Mouse (Mus musculus) ES-Bruce4 (cell line): ENCODE data around the gene Dpp8.
"Not testable (repeated sequence)": the region's sequence is repeated elsewhere in the genome, so short reads cannot be mapped to it uniquely, and the experiment has no call there.

ENCODE experiments used
- EP300 ChIP-seq: IDR thresholded peaks from 2 replicates; pipeline ENCODE4 v1.6.1; 2011; ENCODE audit warnings: low read depth, low read length; ENCODE audit not compliant: insufficient read depth
- POLR2A ChIP-seq: IDR thresholded peaks from one replicate; pipeline ENCODE4 v1.8.1; 2011; ENCODE audit warnings: low read length; ENCODE audit not compliant: insufficient read depth

DNA sequence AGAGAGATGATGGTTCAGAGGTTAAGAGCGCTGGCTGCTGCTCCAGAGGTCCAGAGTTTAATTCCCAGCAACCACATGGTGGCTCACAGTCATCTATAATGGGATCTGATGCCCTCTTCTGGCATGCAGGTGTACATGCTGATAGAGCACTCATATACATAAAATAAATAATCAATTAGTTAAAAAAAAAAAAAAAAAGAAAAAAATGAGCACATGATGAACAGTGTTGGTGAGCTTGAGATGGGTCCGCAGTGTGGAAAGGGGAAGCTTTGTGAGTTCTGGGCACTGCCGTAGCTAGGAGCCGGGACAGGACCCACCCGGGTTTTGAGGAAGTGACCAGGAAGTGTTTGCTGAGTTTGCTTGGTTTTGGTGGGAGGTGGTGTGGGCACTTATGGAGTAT, 859 bp upstream of the Dpp8 start:
- not testable (repeated sequence) for TF ChIP-seq EP300, POLR2A
